Mouse (Mus musculus) spleen, adult 2 months (tissue): ENCODE measurements around the gene S100a4. TPM values are rescaled to one million over a fixed set of nuclear protein-coding genes. Genes with fewer than 3 reads are reported as not detected.

Experiments used
- DNase-seq, 2 experiments: peaks; one replicate each; pipeline versions ENCODE4 v3.0.0 to v3.0.0-alpha.2; 2012 to 2021; ENCODE audit warnings: low spot score in 2 of 2, low read depth in 1 of 2
- H3K27ac ChIP-seq: fragments of 200-500 bp; 2 replicates; pipeline ENCODE4 v1.5.1; 2012; ENCODE audit warnings: low read length, inconsistent platforms; ENCODE audit not compliant: insufficient read depth
- H3K27me3 ChIP-seq: fragments of 200-500 bp; 2 replicates; pipeline ENCODE4 v1.6.1; 2012; ENCODE audit warnings: mild to moderate bottlenecking, moderate library complexity, low read length, inconsistent platforms; ENCODE audit not compliant: control insufficient read depth, insufficient read depth
- H3K36me3 ChIP-seq: fragments of 200-500 bp; 2 replicates; pipeline ENCODE4 v1.6.1; 2012; ENCODE audit warnings: mild to moderate bottlenecking, low read length, inconsistent platforms; ENCODE audit not compliant: control insufficient read depth, insufficient read depth
- H3K4me1 ChIP-seq: fragments of 200-500 bp; 2 replicates; pipeline ENCODE4 v1.6.1; 2011; ENCODE audit warnings: inconsistent platforms; ENCODE audit not compliant: control insufficient read depth, insufficient read depth, insufficient read length
- H3K4me3 ChIP-seq: fragments of 200-500 bp; 2 replicates; pipeline ENCODE4 v1.5.1; 2011; ENCODE audit warnings: mild to moderate bottlenecking, inconsistent platforms; ENCODE audit not compliant: insufficient read depth, insufficient read length; ENCODE audit errors: extremely low read depth
- CTCF ChIP-seq: fragments of 200-500 bp; IDR thresholded peaks from 2 replicates; pipeline ENCODE4 v1.5.1; 2011; ENCODE audit warnings: mild to moderate bottlenecking, inconsistent platforms; ENCODE audit not compliant: insufficient read depth, insufficient read length, insufficient replicate concordance; ENCODE audit errors: extremely low read depth
- POLR2A ChIP-seq: fragments of 200-500 bp; IDR thresholded peaks from 2 replicates; pipeline ENCODE4 v1.6.1; 2011; ENCODE audit warnings: low read depth, low read length, inconsistent platforms
- WGBS: fragments of 180-500 bp; shearing (Covaris S2); methylation state at CpG from one replicate; pipeline ENCODE4 v1.1.7; 2018; 5-methylcytosine and 5-hydroxymethylcytosine counted together
- polyA plus RNA-seq: library from polyadenylated mRNA; depleted of rRNA; stranded (reverse); fragments of >200 nt; gene quantifications from 2 replicates; pipeline ENCODE4 v1.2.3, GENCODE M21; 2012

The S100a4 gene
- polyA plus RNA-seq, 1 experiment: 43.5 TPM

DNA sequence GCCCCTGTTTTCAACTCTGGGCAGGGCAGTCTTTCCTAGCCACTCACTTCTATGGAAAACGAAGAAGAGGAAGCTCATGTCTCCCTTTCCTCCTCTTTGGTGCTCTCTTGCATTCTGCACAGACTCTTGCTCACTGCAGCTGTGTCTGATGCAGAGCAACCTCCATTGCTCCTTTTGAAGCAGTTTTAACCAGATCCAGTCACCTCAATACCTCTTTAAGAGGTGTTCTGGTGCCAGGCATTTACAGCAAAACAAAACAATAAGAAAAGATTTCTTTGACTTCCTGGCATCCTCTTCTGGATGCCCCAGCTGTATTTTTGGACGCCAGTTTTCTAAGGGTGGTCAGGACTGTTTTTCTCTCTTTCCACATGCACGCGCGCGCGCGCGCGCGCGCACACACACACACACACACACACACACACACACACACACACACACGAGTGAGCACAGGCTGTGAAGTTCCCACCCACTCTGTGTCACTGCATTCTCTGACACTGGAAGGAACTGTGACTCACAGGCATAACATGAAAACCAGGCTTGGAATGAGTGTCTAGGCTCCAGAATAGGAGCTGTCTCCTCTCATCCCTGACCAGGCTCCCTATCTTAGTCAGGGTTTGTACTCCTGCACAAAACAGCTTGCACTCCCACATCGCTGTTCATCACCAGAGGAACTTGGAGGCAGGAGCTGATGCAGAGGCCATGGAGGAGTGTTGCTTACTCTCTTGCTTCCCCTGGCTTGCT, 16.0 kb upstream of the S100a4 start:
- Histone ChIP-seq H3K4me1 (peaks cover 40% of the 10 kb centered on the region; the same call in 1 of the 2 replicates), H3K36me3 (no peaks in the 10 kb centered on the region), H3K4me3 (peak overlapping the region; percentile 2; the same call in 1 of the 2 replicates), H3K27me3 (no peaks in the 10 kb centered on the region), H3K27ac (peak overlapping the region; percentile 87)
- 60% methylated on average over 14 of the region's 14 CpGs for WGBS
- TF ChIP-seq POLR2A: no peak
- TF ChIP-seq CTCF: no peak
- DNase-seq: no peak

DNA sequence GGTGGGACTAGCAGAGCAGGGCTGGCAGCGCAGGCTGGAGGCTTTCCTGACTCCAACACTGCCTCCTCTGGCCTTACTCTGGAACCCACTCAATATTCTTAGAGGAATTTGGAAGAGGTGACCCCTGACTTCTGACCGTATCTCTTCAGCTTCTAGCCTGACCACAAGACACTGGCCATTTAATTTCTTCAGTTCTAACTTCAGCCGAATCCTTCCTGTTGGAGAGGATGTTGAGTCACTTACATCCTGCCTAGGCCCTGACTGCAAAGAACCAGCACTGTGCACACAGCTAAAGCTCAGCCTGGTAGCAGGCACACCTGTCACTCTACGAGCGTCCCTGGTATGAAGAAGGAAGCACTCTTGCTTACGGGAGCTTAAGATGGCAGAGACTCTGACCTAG, 14.2 kb upstream of the S100a4 start:
- Histone ChIP-seq H3K4me1 (peaks cover 37% of the 10 kb centered on the region; the same call in 1 of the 2 replicates), H3K4me3 (no peak overlapping the region), H3K27ac (peak overlapping the region; percentile 49), H3K27me3 (no peaks in the 10 kb centered on the region), H3K36me3 (no peaks in the 10 kb centered on the region)
- no peak for DNase-seq
- 32% methylated on average over 6 of the region's 6 CpGs for WGBS
- TF ChIP-seq CTCF (no peak), POLR2A (no peak)

DNA sequence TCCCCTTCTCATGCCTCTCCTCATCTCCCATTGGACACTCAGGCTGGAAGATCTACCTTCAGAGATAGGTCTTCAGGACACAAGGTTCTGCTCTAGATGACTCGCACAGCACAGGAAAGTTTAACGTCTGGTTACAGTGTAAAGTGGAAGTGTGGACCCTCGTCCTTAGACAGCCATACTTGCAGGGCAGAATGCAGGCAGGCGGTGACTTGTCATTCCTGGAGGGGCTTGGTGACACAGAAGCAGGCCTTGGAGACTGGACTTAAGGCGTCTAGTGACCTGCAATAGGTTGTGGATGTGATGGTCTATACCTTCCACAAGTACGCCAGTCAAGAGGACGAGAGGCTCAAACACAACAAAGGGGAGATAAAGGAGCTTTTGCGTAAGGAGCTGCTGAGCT, 13.6 kb upstream of the S100a4 start, which contains the start of gene S100a2:
Gene S100a2, plus strand, starts transcription at position 301 of the 400 bp plus-strand sequence.
- Histone ChIP-seq H3K27ac (peak within 1 kb of the TSS; percentile 49), H3K36me3 (no peaks in the 10 kb centered on the region)
- WGBS: 79% methylated on average over 8 of the region's 8 CpGs

DNA sequence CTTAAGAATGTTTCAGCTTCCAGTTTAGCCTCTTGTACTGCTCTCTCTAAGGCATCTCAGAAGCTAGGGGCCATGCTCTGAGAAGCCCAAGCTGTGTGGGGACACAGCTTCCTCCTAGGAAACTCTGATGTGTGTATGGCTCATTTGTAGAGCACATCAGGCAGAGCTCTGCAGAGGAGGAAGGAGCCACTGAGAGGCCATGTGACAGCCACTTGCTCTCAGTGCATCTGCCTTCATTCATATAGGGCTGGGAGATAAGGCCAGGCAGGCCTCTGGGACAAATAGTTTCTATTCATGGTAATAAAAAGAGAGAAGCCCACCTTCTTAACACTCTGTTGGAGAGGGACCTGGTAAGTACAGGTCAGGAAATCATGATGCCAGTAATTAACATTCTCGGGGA, 9.1 kb upstream of the S100a4 start:
- TF ChIP-seq POLR2A (no peak), CTCF (no peak)
- 89% methylated on average over 1 of the region's 1 CpGs for WGBS
- DNase-seq: no peak
- Histone ChIP-seq H3K4me1 (peaks cover 8% of the 10 kb centered on the region; the same call in 1 of the 2 replicates), H3K36me3 (no peaks in the 10 kb centered on the region), H3K27ac (no peak overlapping the region), H3K27me3 (no peaks in the 10 kb centered on the region), H3K4me3 (no peak overlapping the region)

More for the DNA sequence above, 13.6 kb upstream of the S100a4 start, which contains the start of gene S100a2:
- no peak for DNase-seq
- Histone ChIP-seq H3K4me1 (peaks cover 37% of the 10 kb centered on the region; the same call in 1 of the 2 replicates), H3K4me3 (no peak within 1 kb of the TSS), H3K27me3 (no peaks in the 10 kb centered on the region)
- TF ChIP-seq POLR2A (no peak), CTCF (no peak)

DNA sequence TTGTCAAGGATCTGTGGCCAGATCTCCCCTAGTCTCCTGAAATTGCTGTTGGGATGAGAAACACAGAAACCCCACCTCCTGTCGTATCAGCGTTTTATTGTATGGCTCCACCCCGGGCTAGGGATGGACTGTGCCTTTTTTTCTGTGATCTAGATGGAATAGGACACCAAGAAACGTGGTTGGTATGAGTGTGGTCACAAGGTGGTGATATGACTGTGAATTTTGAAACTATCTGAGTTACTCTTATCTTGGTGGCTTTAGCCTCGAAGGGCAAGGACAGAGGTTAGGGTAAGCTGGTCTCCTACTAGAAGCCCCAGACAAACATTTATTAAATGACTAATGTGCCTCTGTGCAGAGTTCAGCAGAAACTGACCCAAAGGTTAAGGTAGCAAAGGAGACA, 8.0 kb upstream of the S100a4 start:
- Histone ChIP-seq H3K4me3 (no peak overlapping the region), H3K4me1 (no peaks in the 10 kb centered on the region), H3K36me3 (no peaks in the 10 kb centered on the region), H3K27me3 (no peaks in the 10 kb centered on the region), H3K27ac (no peak overlapping the region)
- DNase-seq: no peak
- no peak for TF ChIP-seq POLR2A
- no peak for TF ChIP-seq CTCF
- WGBS: 82% methylated on average over 5 of the region's 5 CpGs

DNA sequence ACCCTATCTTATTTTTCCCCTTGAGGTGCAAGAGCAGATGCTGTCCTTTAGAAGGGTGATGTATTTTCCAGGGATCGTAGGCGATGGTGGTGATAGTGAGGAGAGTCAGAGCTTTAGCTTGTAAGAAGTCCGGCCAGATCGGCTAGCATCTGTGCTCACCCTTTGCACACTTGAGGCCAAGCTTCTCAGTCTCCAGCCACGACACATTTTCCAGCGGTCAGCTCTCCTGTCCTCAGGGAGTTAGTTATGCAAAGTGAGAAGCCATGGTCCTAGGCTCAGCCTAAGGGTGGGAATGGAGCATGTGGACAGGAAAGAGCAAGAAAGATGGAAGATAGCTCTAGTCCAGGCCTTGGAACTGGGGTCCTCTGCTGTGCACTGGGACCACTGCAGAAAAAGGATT, 6.8 kb upstream of the S100a4 start:
- H3K27me3 ChIP-seq: no peaks in the 10 kb centered on the region
- no peaks in the 10 kb centered on the region for H3K4me1 ChIP-seq
- no peak overlapping the region for H3K4me3 ChIP-seq
- no peaks in the 10 kb centered on the region for H3K36me3 ChIP-seq
- WGBS: 92% methylated on average over 6 of the region's 6 CpGs
- TF ChIP-seq POLR2A (no peak), CTCF (no peak)
- DNase-seq: no peak
- H3K27ac ChIP-seq: no peak overlapping the region

DNA sequence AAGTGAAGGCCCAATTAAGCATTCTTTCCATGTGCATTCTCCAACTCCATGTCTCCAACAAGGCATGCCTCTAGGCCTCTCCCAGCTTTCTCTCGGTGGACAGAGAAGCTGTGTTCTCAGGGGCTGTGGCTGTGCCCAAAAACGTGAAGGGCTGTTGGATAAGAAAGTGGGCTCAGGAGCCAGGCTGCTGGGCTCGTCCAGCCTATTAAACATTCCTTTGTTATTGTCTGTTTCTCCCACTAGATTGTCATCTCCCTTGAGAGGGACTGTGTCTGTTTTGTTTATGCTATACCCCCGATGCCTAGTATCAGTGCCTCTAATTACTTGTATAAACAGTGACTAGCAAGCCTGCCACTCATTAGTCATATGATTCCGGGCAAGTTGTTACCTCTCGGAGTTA, 5.8 kb upstream of the S100a4 start:
- H3K27me3 ChIP-seq: no peaks in the 10 kb centered on the region
- TF ChIP-seq CTCF (no peak), POLR2A (no peak)
- no peaks in the 10 kb centered on the region for H3K4me1 ChIP-seq
- no peaks in the 10 kb centered on the region for H3K36me3 ChIP-seq
- H3K27ac ChIP-seq: no peak overlapping the region
- WGBS: 87% methylated on average over 6 of the region's 6 CpGs
- no peak for DNase-seq
- no peak overlapping the region for H3K4me3 ChIP-seq
